Mouse (Mus musculus) kidney, postnatal 25 days (tissue): ENCODE results near the gene Abca13.

Source experiments
- DNase-seq, 2 experiments: peaks; one replicate each; pipeline ENCODE4 v3.0.0; 2021; ENCODE audit warnings: mixed read lengths in 2 of 2

The Abca13 gene

DNA sequence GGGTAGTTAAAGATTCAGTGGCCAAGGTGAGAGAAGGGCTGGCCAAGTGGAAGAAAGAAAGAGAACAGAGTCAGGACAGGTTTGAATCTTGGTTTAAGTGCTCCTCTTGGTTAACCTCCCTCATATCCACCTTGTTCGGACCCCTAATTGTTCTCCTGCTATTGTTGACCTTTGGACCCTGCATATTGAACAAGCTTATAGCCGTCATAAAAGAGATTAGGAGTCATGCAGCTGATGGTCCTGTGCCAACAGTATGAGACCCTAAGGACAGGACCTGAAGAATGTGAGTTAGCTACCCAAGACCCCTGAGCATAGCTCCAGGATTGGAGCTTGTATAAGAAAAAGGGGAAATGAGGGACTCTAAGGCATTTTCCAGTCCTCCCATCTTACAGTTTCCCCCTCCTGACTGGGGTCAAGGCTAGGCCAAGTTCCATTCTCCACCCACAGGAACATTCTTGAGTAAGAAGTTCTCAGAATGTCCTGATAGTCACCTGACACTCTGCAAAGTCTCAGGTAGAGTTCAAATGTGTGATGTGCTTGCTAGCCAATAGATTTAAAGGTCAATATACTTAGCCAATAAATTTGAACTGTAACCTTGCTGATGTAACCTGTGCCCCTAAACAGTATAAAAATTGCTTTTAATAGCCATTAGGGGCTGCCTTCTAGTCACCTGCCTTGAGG lies 536.2 kb downstream of the Abca13 start:
- DNase-seq, result no peak

DNA sequence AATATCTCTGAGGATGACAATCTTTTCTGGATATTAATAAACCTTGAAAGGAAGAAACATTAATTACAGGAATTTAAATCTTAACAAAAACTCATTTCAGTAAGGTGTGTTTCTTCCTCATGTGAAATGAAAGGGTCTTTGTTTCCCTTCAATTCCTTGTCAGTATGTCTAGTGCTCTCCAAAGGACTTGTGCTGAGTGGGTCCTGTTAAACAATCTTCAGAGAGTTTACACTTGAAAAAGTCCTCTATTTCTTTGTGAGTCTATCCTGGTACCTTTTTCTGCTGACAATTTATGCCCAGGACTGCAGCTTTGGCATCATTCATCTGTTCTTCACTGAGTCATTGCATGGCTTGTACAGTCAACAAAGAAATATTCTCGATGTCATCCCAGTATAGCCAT lies 539.6 kb downstream of the Abca13 start:
- DNase-seq, result no peak
